ENCODE assay signal across 8 mouse cellular contexts in the genomic region with DNA sequence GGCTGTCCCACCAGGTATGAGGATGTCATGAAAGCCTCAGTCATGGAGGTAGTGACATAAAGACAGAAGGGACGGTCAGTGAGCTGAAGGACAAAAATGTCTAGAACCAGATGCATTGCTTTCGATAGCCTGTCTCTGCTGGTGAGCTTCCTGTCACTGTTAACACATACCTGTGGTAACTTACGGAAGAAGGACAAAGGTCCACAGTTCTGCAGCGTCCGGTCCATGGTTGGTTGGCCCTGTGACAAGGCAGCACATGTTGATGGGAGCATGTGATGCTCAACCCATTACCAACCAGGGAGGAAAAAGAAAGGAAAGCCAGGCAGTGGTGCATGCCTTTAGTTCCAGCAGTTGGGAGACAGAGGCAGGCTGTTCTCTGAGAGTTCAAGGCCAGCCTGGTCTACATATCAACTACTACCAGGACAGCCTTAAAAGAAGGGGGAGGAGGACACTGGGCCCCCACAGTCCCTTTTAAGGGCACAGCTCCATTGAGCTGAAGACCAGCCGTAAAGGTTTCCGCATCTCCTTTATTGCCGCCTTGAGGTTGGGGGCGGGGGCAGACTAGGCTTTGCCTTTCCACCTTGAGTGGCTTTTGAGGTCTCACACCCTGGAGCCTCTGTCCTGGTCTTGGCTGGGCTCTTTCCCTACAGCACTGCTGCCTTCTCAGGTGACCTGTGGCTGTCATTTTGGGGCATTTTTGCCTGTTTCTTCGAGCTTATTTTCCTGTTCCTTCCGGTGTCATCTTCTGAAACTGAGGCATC. TPM values are rescaled to one million over a fixed set of nuclear protein-coding genes. Genes with fewer than 3 reads are reported as not detected.
DNase-seq lines count a peak whose midpoint lies in the region; ATAC-seq and TF ChIP-seq lines count a peak whose summit lies in the region.
"Had no signal": no experiment of that assay in that cellular context is flagged by ENCODE, and none has a peak within 500 bp of the region (broad histone marks: within the 10 kb centered on the region; RNA-seq: fewer than 3 reads in every experiment).

No protein-coding gene starts in this region.

- in situ Hi-C loops in ES-E14 (cut with MboI; ENCODE audit: low sequenced_read_pairs in 2 of 2, unreplicated experiment in 2 of 2), result no loop called here

- H3K4me3 ChIP-seq in left cerebral cortex, adult 2 months, result no peak overlapping the region
- peak overlapping the region; percentile 42 to 61 for H3K4me3 ChIP-seq in ES-E14 (ENCODE audit: insufficient read depth in 1 of 2, low read depth in 1 of 2, low read length in 2 of 2, poor library complexity in 1 of 2, severe bottlenecking in 1 of 2)
- H3K4me3 ChIP-seq: heart, embryonic 12.5 days had no signal

- H3K27ac ChIP-seq in left cerebral cortex, adult 2 months, result peak overlapping the region; percentile 64
- peak overlapping the region; percentile 95 for H3K27ac ChIP-seq in ES-E14 (ENCODE audit: insufficient read depth, low read depth, low read length, poor library complexity, severe bottlenecking)

- peak; percentile 59 for ATAC-seq in megakaryocyte, adult 5-6 weeks (ENCODE audit: poor library complexity, severe bottlenecking)
- no peak for ATAC-seq in granulocyte monocyte progenitor cell, adult 5-6 weeks (replicated peaks; ENCODE audit: poor library complexity, severe bottlenecking)

- H3K9me3 ChIP-seq in ES-E14 (ENCODE audit: control insufficient read depth, insufficient read depth, low read depth, low read length), result no peaks in the 10 kb centered on the region
- H3K9me3 ChIP-seq: heart, embryonic 12.5 days had no signal

- H3K4me1 ChIP-seq in ES-E14 (ENCODE audit: control insufficient read depth in 2 of 2, insufficient read depth in 2 of 2, low read length in 2 of 2, poor library complexity in 1 of 2), result peaks cover 16 to 36% of the 10 kb centered on the region in 2 experiments

- H3K9ac ChIP-seq in ES-E14 (ENCODE audit: insufficient read depth, low read depth, low read length, poor library complexity, severe bottlenecking), result peak overlapping the region; percentile 62
- H3K9ac ChIP-seq: heart, embryonic 12.5 days had no signal

- intact Hi-C loops in left cerebral cortex, adult 2 months (cut with DNase I), result no loop called here
- intact Hi-C loops in left cerebral cortex, postnatal 4 days (cut with DNase I), result no loop called here

- no peak for TF ChIP-seq CTCF in left cerebral cortex, adult 2 months (IDR thresholded peaks at IDR 0.05)

- DNase-seq in left cerebral cortex, adult 2 months (ENCODE audit: extremely low spot score in 1 of 2, low spot score in 2 of 2), result no peak
- DNase-seq in left cerebral cortex, postnatal 4 days, result no peak
- DNase-seq in ES-E14 (ENCODE audit: low read depth, low spot score), result no peak
- DNase-seq in induced T-regulatory cell, adult 2 months (ENCODE audit: low read depth), result peak; percentile 82
- no peak for DNase-seq in thymus, postnatal 4 days

- peaks cover 5% of the 10 kb centered on the region; the same call in 1 of the 2 replicates for H3K36me3 ChIP-seq in ES-E14 (ENCODE audit: control insufficient read depth, insufficient read depth, low read length, poor library complexity, severe bottlenecking)

TF ChIP-seq in ES-E14, 5 proteins besides CTCF, POLR2A, EP300 and RAD21:
- TF ChIP-seq CHD2 (IDR thresholded peaks at IDR 0.05; ENCODE audit: low read depth, low read length) (no peak), ZNF384 (IDR thresholded peaks at IDR 0.05; ENCODE audit: low read depth, low read length) (no peak), MAFK (IDR thresholded peaks at IDR 0.05; ENCODE audit: insufficient read depth, low read depth, low read length) (no peak), ZC3H11A (IDR thresholded peaks at IDR 0.05; ENCODE audit: borderline replicate concordance, low read depth, low read length) (no peak), HCFC1 (IDR thresholded peaks at IDR 0.05; ENCODE audit: borderline replicate concordance, insufficient read depth, low read length) (no peak)

RNA-seq across cellular contexts. Expression of gene Prrc2b, which starts 14.3 kb away (rescaled TPM):
- total RNA-seq in left cerebral cortex, adult 2 months (2021), result 100 to 1,000 TPM; 268 to 280 TPM
- 100 to 1,000 TPM; 327 to 335 TPM for total RNA-seq in left cerebral cortex, postnatal 4 days (2021)
- total RNA-seq in ES-E14 (2012; rRNA removed), result 75.1 and 88.5 TPM in 2 replicates
- total RNA-seq in megakaryocyte, adult 5-6 weeks (2015), result 26.9 and 27.2 TPM in 2 replicates
- 11.5 and 13.9 TPM in 2 replicates for total RNA-seq in megakaryocyte, adult 5-6 weeks (2017)
- total RNA-seq in granulocyte monocyte progenitor cell, adult 5-6 weeks (2014; fragmentation: Nextera tagmentation), result 32.6 and 46.7 TPM in 2 replicates
- 10.5 and 12.8 TPM in 2 replicates for total RNA-seq in granulocyte monocyte progenitor cell, adult 5-6 weeks (2017)
